ENCODE assay signal across 30 mouse cellular contexts in the genomic region with DNA sequence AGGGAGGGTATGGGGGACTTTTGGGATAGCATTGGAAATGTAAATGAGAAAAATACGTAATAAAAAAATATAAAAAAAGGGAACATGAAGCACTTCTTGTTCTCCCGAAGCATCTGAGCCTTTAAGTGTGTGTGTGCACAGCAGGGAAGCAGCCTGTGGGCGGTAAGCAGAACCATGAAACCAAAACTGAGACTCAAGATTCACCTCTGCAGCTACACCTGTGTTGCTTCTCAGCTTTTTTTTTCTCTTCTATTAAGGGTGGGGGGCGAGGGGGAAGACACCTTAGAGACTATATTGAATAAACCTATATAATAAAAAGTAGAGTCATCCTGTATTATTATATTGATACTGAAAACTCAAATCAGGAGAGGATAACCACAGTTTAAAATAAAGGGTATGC.
"Had no signal": no experiment of that assay in that cellular context is flagged by ENCODE, and none has a peak within 500 bp of the region (broad histone marks: within the 10 kb centered on the region; RNA-seq: fewer than 3 reads in every experiment).

No protein-coding gene starts in this region.

- H3K27me3 ChIP-seq: limb, embryonic 12.5 days; limb, embryonic 13.5 days; limb, embryonic 15.5 days; liver, embryonic 12.5 days; liver, embryonic 13.5 days; liver, embryonic 15.5 days; lung, embryonic 15.5 days; midbrain, embryonic 12.5 days; midbrain, embryonic 13.5 days; midbrain, embryonic 15.5 days; neural tube, embryonic 12.5 days had no signal

- H3K4me3 ChIP-seq: limb, embryonic 10.5 days; limb, embryonic 12.5 days; limb, embryonic 13.5 days; limb, embryonic 15.5 days; liver, embryonic 12.5 days; liver, embryonic 13.5 days; liver, embryonic 15.5 days; lung, embryonic 15.5 days; megakaryocyte, embryonic 14.5 days; midbrain, embryonic 10.5 days; midbrain, embryonic 12.5 days; midbrain, embryonic 13.5 days; midbrain, embryonic 15.5 days; myocyte; neural tube, embryonic 12.5 days had no signal

- H3K9me3 ChIP-seq: limb, embryonic 10.5 days; limb, embryonic 12.5 days; limb, embryonic 13.5 days; limb, embryonic 15.5 days; liver, embryonic 12.5 days; liver, embryonic 13.5 days; liver, embryonic 15.5 days; lung, embryonic 15.5 days; midbrain, embryonic 10.5 days; midbrain, embryonic 12.5 days; midbrain, embryonic 13.5 days; midbrain, embryonic 15.5 days; neural tube, embryonic 12.5 days had no signal

- H3K9ac ChIP-seq: limb, embryonic 12.5 days; limb, embryonic 13.5 days; limb, embryonic 15.5 days; liver, embryonic 12.5 days; liver, embryonic 13.5 days; liver, embryonic 14.5 days; liver, embryonic 15.5 days; liver, postnatal 0 days; lung, embryonic 14.5 days; lung, embryonic 15.5 days; midbrain, embryonic 12.5 days; midbrain, embryonic 13.5 days; midbrain, embryonic 15.5 days; neural tube, embryonic 12.5 days had no signal

- DNase-seq: left cerebral cortex, postnatal 4 days; liver; liver, embryonic 13.5 days; liver, postnatal 0 days; lung, adult 18-20 months; lung, adult 2 months; lung, embryonic 14.5 days; lung, postnatal 10 days; lung, postnatal 14 days; lung, postnatal 36 days; lung, postnatal 4 days; midbrain, embryonic 14.5 days had no signal

- H3K4me2 ChIP-seq: limb, embryonic 12.5 days; limb, embryonic 13.5 days; limb, embryonic 15.5 days; liver, embryonic 11.5 days; liver, embryonic 12.5 days; liver, embryonic 13.5 days; liver, embryonic 15.5 days; lung, embryonic 14.5 days; lung, embryonic 15.5 days; midbrain, embryonic 11.5 days; midbrain, embryonic 12.5 days; midbrain, embryonic 13.5 days; midbrain, embryonic 15.5 days; neural tube, embryonic 12.5 days had no signal

- H3K27ac ChIP-seq: limb, embryonic 10.5 days; limb, embryonic 12.5 days; limb, embryonic 13.5 days; limb, embryonic 15.5 days; liver, embryonic 12.5 days; liver, embryonic 13.5 days; liver, embryonic 14.5 days; liver, embryonic 15.5 days; lung, embryonic 15.5 days; macrophage; midbrain, embryonic 10.5 days; midbrain, embryonic 12.5 days; midbrain, embryonic 13.5 days; midbrain, embryonic 15.5 days; neural tube, embryonic 12.5 days had no signal

- H3K4me1 ChIP-seq: limb, embryonic 10.5 days; limb, embryonic 12.5 days; limb, embryonic 13.5 days; limb, embryonic 15.5 days; lung, embryonic 15.5 days; midbrain, embryonic 10.5 days; midbrain, embryonic 12.5 days; midbrain, embryonic 13.5 days; midbrain, embryonic 15.5 days; neural tube, embryonic 12.5 days had no signal

- H3K36me3 ChIP-seq: limb, embryonic 10.5 days; limb, embryonic 12.5 days; liver, embryonic 12.5 days; liver, embryonic 13.5 days; liver, embryonic 15.5 days; lung, embryonic 15.5 days; midbrain, embryonic 10.5 days; midbrain, embryonic 12.5 days; midbrain, embryonic 13.5 days; midbrain, embryonic 15.5 days; neural tube, embryonic 12.5 days had no signal
